Mouse (Mus musculus) hindbrain, embryonic 10.5 days (tissue): ENCODE data around the gene Bgn. TPM values are rescaled to one million over a fixed set of nuclear protein-coding genes. Genes with fewer than 3 reads are reported as not detected.

Experiments used
- polyA plus RNA-seq: library from polyadenylated mRNA; unstranded; fragments of >200 nt; fragmentation: Nextera tagmentation; extraction: Ambion mirVana; gene quantifications from 2 replicates; pipeline ENCODE4 v1.2.1, GENCODE M21; 2016

Bgn gene
- polyA plus RNA-seq, 1 experiment from 2014 or later = 24.3 TPM

Other genes starting within 250 kb of the Bgn start
- gene Xlr4c, start 240.5 kb upstream of the Bgn start, polyA plus RNA-seq = 0.27 TPM in 1 of 2 replicates, not detected in the other
- gene Xlr3c, start 218.2 kb upstream of the Bgn start, polyA plus RNA-seq = 0.20 and 0.30 TPM in 2 replicates
- gene Xlr5a, start 190.6 kb upstream of the Bgn start, polyA plus RNA-seq = not detected in 2 replicates
- not detected in 2 replicates for gene Xlr5c, start 190.6 kb upstream of the Bgn start, polyA plus RNA-seq
- gene Gm45015, start 146.8 kb upstream of the Bgn start, polyA plus RNA-seq = not detected in 2 replicates
- 12.6 and 13.4 TPM in 2 replicates for gene Zfp275, start 141.0 kb upstream of the Bgn start, polyA plus RNA-seq
- gene Gm18336, start 84.9 kb upstream of the Bgn start, polyA plus RNA-seq = not detected in 2 replicates
- gene Zfp92, start 72.5 kb upstream of the Bgn start, polyA plus RNA-seq = 0.10 and 0.17 TPM in 2 replicates
- gene Trex2, start 48.3 kb upstream of the Bgn start, polyA plus RNA-seq = 0.16 TPM in 1 of 2 replicates, not detected in the other
- 79.7 and 81.4 TPM in 2 replicates for gene Haus7, start 24.6 kb upstream of the Bgn start, polyA plus RNA-seq
- gene Atp2b3, start 19.5 kb downstream of the Bgn start, polyA plus RNA-seq = 0.21 and 0.42 TPM in 2 replicates
- gene Dusp9, start 155.8 kb downstream of the Bgn start, polyA plus RNA-seq = 32.9 and 49.2 TPM in 2 replicates
- 7.6 and 12.9 TPM in 2 replicates for gene Pnck, start 176.5 kb downstream of the Bgn start, polyA plus RNA-seq
- 5.0 and 5.6 TPM in 2 replicates for gene Slc6a8, start 189.5 kb downstream of the Bgn start, polyA plus RNA-seq
- gene Bcap31, start 232.6 kb downstream of the Bgn start, polyA plus RNA-seq = 144 and 164 TPM in 2 replicates
- gene Abcd1, start 233.0 kb downstream of the Bgn start, polyA plus RNA-seq = 10.7 and 14.1 TPM in 2 replicates